Mouse (Mus musculus) CH12.LX (cell line): ENCODE results near the gene Lipn.

ENCODE experiments used
- CTCF ChIP-seq, 2 experiments: IDR thresholded peaks in 1 of 2; conservative IDR thresholded peaks in 1 of 2; 2 replicates each; pipeline ENCODE4 v1.5.1; 2011 to 2012; ENCODE audit warnings: low read depth in 2 of 2, low read length in 2 of 2, improper control_type of control experiment in 1 of 2, inconsistent platforms in 1 of 2, mild to moderate bottlenecking in 1 of 2, moderate library complexity in 1 of 2
- MAX ChIP-seq: IDR thresholded peaks from 2 replicates; pipeline ENCODE4 v1.6.1; 2011; ENCODE audit warnings: low read length, improper control_type of control experiment
- MYC ChIP-seq: IDR thresholded peaks from 2 replicates; pipeline ENCODE4 v1.6.1; 2011; ENCODE audit warnings: low read depth, mild to moderate bottlenecking, improper control_type of control experiment, low read length
- NRF1 ChIP-seq: IDR thresholded peaks from 2 replicates; pipeline ENCODE4 v1.6.1; 2014; ENCODE audit warnings: low read depth, mild to moderate bottlenecking, inconsistent platforms, low read length, improper control_type of control experiment, moderate library complexity
- POLR2A ChIP-seq: IDR thresholded peaks from 2 replicates; pipeline ENCODE4 v1.6.1; 2011; ENCODE audit warnings: low read depth, mild to moderate bottlenecking, improper control_type of control experiment, low read length
- TCF12 ChIP-seq: IDR thresholded peaks from 2 replicates; pipeline ENCODE4 v1.6.1; 2014; ENCODE audit warnings: low read depth, mild to moderate bottlenecking, inconsistent platforms, low read length, improper control_type of control experiment
- UBTF ChIP-seq: IDR thresholded peaks from 2 replicates; pipeline ENCODE4 v1.6.1; 2012; ENCODE audit warnings: low read depth, mild to moderate bottlenecking, inconsistent platforms, low read length, improper control_type of control experiment, moderate library complexity
- ZC3H11A ChIP-seq: IDR thresholded peaks from 2 replicates; pipeline ENCODE4 v1.6.1; 2012; ENCODE audit warnings: low read depth, mild to moderate bottlenecking, inconsistent platforms, low read length, improper control_type of control experiment

- TF ChIP-seq ZC3H11A (no peak), MAX (no peak), POLR2A (no peak), CTCF (conservative IDR thresholded peaks at IDR 0.05 in 1 of 2, IDR thresholded peaks at IDR 0.05 in 1 of 2; ENCODE audit: low read depth in 2 of 2, low read length in 2 of 2) (no peak), UBTF (no peak), NRF1 (no peak), TCF12 (no peak), MYC (no peak)
These were observed at the start of gene Lipn for GRCm38 (mm10) chr19:34066779-34067472.
